Mouse (Mus musculus) megakaryocyte, embryonic 14.5 days (primary cell): Measurements from ENCODE around the gene Os9.

Source experiments
- FLI1 ChIP-seq: IDR thresholded peaks from 2 replicates; pipeline ENCODE4 v1.6.1; 2012; ENCODE audit warnings: low read length, inconsistent platforms, mixed read lengths
- GATA1 ChIP-seq: IDR thresholded peaks from 3 replicates; pipeline ENCODE4 v1.6.1; 2012; ENCODE audit warnings: mixed read lengths, low read length, inconsistent platforms, borderline replicate concordance

GRCm38 (mm10) chr10:127107563-127108261 lies 13.2 kb downstream of the Os9 start:
- no peak for TF ChIP-seq GATA1
- no peak for TF ChIP-seq FLI1
